Mouse (Mus musculus): ENCODE measurements around the gene Rbm38.

The Rbm38 gene

DNA sequence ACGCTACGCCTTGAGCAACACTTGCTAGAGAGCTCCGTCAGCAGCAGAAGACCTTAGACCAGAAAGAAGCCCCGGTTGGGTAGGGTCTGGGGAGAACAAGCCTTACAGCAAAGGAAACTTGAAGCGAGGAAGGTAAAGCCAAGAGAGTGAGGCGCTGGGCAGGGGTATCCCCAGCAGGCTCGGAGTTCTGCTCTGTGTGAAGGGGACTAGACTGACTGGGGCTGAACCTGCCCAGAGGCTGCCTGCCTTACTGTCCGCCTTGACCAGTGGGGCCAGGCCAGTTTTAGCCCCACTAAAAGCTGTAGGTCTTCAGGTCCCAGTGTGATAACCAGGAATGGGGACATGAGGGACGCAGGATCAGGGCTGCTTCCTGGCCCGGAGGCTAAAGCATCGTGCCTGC is at the start of gene Rbm38:
Rbm38 (plus strand) TSS at position 69 of the 400 bp plus-strand sequence.
- DNase-seq (ENCODE audit: low spot score), result no peak

DNA sequence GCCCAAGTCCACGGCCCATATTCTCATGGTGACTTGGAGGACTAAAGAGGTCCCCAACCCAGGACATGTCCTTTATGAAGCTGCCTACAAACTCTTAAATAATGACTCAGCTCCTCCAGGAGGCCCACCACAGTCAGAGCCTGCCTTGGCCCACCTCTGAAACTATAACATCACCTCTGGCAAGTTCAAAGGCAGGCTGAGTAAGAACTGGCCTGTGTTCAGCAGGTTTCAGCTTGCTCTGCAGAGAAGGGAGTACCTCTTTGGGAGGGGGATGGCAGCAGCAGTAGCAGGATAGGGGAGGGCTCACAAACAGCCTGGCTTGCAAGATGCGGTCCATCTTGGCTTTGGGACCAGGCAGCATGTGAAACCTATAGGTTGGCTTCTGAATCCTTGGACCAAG is 48.4 kb upstream of the Rbm38 start:
- DNase-seq (ENCODE audit: low spot score), result no peak

DNA sequence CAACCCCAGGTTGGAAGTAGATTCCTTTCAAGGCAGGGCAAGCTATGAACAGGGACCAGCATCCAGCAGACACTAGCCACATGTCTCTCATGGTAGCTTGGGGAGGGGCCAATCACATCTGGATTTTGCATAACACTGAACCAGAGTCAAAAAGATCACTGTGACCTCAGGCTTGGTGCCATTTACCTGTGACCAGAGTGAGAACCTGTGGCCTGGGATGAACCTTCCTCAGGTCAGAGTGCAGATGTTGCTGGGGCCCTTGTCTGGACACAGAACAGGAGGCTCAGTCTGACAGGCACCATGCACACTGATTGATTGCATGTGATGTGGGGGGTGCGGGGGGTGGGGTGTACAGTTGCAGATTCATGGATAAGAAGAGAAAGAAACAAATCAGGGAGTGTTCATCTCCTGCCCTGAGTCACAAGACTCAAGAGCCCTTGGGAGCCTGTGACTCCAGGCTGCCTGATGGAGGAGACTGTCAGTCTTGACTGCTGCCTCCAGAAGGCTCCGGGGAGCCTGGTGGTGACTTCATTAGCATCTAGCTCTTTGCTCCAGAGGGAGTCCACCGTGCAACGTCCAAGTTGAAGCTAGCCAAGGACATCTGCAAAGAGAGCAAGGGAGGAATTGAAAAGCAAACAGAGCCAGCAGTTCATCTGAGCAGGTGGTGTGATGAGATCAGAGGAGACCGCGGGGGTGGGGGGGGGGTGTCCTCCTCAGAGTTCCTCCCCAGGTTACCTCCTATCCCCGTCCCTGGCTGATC is 46.3 kb upstream of the Rbm38 start:
- no peak for DNase-seq (ENCODE audit: low spot score)

DNA sequence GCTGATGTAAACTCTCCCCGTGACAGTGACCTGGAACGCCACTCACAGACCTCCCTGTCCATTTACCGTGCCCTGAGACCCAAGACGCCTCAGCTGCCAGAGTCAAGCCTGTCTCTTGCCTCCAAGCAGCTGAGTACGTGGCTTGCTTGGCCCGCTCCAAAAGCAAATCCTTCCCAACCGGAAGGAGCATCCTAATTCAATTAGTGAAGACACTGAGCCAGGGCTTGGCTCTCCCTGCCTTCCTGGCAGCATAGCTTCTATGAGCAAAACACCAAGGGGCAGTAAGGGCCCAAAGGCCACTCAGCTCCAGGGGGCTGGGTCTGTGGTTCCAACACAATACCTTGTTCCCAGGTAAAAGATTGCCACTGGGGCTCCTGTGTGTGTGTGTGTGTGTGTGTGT is 45.6 kb upstream of the Rbm38 start:
- no peak for DNase-seq (ENCODE audit: low spot score)

DNA sequence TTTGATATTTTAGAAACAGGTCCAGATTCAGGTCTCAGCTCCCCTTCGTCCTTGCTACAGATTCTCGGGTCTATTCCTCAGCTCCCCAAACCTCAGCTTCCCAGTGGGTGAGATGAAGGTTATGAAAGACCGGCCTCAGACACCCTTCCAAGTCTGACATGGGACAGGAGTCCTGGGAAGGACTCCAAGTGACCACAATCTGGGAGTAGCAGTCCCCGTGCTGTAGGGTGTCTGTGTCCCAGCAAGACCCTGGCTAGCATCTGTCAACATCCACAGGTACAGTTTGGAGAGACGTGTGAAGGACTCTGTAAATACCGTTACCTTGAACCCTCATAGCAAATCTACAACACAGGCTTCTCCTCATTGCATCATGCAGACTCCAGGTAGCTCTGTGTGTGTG is 45.1 kb upstream of the Rbm38 start:
- no peak for DNase-seq (ENCODE audit: low spot score)

DNA sequence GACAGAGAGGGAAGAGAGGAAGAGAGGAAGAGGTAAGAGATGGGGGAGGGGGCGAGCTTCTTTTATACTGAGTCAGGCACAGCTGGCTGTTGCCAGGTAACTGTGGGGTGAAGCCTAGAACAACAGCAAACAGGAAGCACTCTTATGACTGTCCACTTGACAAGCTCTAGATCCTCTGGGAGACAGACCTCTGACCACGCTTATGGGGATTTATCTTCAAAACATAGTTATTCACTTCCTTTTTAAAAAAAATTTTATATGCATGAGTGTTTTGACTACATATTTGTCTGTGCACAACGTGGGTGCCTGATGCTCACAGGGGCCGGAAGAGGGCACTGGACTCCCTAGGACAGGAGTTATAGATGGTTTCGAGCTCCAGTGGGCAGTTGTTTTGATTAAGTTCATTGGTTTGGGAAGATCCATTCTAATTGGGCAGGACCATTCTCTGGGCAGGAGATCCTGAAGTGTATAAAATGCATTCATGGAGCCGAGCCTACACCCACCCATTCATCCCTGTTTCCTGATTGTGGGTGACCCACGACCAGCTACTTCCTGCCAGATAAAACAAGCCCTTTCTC is 43.5 kb upstream of the Rbm38 start:
- peak; percentile 59 for DNase-seq (ENCODE audit: low spot score)

DNA sequence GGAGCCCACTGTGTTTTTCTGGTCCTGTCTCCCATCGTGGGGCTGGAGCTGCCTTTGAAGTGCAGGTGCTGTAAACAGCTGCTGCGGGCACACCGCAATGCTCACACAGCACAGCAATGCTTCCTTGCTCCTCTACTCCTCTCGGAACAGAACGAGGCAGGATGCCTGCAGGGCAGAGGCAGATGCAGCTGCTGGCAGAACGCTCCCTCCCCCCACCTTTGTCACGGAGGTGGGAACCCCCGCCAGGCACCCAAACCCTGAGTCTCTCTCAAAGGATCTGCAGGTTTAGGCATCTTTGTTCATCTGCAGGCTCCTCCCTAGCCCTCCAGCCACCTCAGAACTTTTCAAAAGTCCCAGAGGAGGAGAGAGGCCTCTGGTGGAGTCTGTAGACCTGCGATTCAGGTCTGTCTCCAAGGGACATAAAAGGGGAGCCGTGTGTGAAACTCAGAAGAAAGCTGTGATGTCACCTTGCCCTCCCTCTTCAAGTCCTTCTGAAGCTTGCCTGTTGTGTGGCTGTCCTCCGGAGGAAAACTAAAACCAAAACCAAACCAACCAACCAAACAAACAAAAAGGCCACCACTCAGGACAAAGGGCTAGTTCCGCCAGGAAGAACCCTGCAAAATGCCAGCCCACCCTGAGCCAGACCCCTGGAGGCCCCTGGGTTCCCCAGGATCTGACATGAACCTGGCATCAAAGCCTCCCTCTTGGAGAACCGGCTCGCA is 42.7 kb upstream of the Rbm38 start, which contains the start of gene Spo11:
Spo11 (plus strand) TSS at position 292 of the 722 bp plus-strand sequence.
- DNase-seq (ENCODE audit: low spot score), result peak; percentile 41

DNA sequence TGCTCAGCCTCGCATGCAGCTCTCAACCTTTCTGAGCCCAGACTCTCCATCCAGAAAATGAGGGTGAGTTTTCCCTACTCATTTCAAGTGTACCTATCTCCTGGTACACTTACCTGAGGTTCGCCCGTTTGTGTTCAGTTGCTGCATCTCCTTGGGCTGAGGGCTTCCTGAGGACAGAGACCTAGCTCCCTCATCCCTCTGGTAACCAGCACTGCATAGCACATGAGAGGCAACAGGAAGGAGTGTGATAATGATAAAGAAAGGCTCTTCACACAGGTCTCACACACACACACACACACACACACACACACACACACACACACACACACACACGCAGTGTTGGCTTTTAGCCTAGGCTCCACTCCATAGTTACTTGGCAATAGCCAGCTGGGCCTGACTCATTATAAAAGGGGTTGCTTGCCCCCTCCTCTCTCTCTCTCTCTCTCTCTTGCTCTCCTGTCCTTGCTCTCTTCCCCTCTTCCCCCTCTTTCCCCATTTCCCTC is 42.1 kb upstream of the Rbm38 start:
- DNase-seq (ENCODE audit: low spot score), result no peak

DNA sequence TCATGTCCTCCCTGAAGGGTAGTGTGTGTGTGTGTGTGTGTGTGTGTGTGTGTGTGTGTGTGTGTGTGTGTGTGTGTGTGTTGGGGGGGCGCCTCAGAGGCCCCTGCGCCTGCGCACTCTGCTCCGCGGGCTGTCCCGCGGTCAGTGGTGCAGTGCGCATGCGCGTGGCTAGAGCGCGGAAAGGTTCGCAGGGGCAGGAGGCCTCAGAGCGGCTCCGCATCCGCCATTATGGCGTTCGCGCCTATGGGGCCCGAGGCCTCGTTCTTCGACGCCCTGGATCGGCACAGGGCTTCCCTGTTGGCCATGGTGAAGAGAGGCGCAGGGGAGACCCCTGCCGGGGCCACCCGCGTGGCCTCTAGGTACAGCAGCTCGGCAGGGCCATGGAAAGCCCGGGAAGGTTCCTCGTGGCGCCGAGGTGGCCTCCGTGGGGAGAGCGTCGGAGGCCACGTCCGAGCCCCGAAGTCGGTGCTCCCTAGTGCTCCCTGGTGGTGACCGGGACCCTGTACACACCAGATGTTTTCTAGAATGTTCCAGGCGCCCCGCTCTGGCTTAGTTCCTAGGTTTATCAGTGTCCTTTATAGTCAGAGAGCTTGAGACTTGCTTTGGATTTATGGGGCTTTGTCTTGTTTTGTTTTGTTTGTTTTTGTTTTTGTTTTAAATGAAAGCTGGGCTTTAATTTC is 40.5 kb upstream of the Rbm38 start:
- no peak for DNase-seq (ENCODE audit: low spot score)

DNA sequence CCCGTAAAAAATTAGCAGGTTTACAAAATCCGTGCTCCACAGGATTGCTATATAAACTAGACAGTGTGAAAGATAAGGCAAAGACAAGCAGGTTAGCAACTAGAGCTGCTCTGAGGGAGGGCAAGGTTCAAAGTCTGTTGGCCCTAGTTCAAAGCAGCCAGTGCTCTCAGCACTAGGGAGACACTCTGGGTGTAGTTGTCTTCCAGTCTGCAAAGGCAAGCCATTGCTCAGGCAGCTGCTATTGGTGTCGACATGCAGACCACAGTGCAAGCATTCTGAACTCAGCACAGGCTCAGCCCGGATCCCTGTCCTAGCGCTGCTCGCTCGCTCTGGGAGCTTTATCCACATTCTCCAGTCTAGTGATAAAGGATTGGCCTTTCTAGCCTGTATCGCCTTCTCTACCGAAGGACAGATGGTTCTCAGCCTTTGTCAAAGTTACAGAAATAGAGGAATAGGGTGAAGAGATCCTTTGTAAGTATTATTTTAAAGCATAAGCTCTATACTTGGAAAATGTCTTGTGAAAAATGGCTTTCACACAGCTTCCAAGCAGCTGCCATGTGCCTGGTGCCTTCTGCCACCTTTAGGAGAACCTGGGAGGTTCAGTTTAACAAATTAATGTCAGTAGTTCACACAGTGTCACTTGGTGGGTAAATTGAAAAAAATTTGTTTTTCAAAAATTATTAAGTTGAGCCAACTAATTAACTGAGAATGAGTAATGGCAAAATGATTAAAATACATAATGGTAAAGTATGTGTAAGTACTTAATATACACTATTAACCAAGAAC is 37.3 kb upstream of the Rbm38 start:
- no peak for DNase-seq (ENCODE audit: low spot score)

DNA sequence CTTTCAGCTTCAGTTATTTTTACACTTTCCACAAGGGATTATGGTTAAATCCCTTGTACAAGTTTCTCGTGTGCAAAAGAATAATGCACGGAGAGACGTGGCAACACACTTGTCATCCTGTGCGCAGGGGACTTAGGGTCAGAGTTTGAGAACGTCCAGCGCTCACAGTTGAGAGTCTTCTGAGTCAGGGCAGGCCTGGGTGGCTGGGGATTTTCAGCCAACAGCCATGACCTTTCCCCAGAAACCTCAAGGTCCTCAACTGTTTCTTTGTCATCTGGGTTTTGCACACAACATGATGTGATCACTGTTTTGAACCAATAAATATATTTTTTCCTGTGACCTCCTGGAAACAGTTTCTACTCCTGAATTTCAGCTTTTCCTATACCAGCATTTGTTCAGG is 30.1 kb upstream of the Rbm38 start:
- no peak for DNase-seq (ENCODE audit: low spot score)

DNA sequence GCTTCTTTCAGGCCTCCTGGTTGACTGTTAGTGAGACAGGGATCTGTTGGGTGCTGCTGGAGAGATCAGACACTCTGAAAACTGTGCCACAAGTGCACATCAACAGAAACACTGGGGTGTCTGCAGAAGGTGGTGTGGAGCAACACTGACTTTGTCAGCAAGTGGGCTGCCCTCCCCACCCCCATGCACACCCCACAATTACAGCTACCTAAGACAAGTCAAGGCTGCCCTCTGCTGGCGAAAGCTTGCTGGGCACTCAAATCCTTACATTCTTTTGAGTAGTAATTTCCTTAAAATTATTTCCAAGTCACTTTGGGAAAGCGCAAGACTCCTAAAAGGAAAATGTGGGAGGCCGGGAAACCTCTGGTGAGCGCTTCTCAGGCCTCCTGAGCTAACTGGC is 24.1 kb upstream of the Rbm38 start:
- peak; percentile 86 for DNase-seq (ENCODE audit: low spot score)

DNA sequence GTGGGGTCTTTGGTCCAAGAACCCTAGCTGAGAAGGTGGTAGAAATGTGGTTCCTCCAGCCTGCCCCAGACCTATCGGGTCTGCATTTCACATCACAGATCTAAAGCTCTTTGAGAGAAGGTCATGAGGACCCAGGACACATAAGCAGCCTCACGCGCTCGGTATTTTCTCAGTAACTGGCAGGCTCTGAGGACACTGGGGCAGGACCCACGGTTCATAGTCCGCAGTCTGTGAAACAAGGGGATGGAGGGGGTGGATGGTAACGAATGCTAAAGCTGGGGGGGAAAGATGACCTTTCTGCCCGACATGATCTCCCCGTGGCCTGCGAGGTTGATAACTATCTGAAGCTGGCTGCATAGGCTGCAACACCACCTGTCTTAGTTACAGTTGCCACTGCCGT is 22.6 kb upstream of the Rbm38 start:
- no peak for DNase-seq (ENCODE audit: low spot score)

DNA sequence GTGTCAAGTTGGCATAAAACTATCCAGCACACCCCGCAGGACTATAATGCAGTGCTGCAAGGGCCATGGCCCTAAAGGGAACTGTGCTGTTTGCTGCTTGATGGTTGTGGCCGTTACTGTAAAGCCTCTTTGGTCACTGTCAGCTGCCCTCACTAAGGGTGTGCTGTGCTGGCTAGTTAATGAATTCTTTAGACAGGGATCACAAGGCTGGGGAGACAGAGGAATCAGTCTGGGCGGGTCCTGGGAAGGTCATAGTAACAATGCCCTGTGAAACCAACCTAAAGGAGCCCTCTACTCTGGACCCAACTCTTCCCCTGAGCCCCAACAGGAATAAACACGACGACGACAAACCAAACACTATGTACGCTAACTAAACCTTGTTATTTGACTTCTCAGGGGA is 21.8 kb upstream of the Rbm38 start:
- DNase-seq (ENCODE audit: low spot score), result no peak

DNA sequence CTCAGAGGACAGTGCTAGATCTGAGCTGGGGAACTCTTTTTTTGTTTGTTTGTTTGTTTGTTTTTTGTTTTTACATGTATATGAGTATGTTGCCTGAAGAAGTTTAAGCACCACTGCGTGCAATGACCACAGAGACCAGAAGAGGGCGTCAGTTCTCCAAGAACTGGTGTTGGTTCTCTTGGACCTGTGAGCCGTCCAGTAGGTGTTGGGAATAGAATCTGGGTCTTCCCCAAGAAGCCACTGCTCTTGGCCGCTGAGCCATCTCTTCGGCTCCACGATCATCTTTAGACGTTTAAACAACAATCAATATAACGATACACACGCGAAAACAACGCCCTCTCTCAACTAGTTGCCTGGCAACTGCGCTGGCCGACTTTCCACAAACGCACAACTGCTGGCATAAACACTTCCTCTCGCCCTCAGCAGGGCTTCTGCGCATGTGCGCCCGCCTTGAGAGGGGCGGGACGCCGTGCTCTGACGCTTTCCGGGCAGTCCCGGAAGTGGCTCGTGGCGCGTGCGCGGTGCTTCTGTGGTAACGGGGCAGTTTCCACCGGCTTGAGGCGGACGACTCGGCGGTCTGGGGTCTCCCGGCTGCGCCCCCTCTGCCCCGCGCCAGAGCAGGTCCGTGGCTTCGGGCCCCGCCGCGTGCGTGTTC is 20.5 kb upstream of the Rbm38 start, which contains the start of gene Rae1:
Rae1 (plus strand) TSS at position 488 of the 655 bp plus-strand sequence.
- peak; percentile 98 for DNase-seq (ENCODE audit: low spot score)

DNA sequence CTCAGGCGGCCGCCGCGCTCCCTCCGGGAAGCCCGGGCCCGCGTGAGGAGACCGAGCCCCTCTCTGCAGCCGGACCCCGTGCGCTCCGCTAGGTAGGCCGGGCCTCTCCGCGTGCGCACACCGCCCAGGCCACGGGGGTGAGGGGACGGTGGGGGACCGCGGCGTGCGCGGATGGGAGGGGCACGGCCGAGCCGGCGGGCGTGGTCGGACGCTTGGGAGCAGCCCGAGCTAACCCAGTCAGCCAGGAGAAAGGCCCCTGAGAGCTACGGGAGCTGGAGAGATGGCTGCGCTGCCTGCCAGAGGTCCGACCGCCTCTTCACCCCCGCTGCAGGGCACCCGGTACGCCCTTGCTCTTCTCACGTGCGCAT is 20.0 kb upstream of the Rbm38 start:
- peak; percentile 66 for DNase-seq (ENCODE audit: low spot score)

DNA sequence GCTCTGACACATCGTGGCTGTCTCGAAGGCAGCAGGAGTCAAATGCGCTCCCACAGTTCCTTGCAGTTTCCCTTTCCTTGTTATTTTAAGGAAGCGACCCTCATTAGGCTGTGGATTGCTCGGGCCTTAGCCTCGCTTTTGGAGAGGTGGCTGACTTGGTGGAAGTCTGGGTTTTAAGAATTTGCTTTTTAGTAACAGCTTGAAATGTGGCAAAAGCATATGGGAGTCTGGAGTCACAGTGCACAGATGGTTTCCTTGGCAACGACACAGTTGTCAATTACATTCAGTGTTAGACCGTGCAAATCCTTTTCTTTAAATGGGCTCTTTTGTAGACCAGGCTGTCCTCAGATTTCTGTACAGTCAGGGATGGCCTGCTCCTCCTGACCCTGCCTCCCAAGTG is 19.4 kb upstream of the Rbm38 start:
- DNase-seq (ENCODE audit: low spot score), result peak; percentile 39

DNA sequence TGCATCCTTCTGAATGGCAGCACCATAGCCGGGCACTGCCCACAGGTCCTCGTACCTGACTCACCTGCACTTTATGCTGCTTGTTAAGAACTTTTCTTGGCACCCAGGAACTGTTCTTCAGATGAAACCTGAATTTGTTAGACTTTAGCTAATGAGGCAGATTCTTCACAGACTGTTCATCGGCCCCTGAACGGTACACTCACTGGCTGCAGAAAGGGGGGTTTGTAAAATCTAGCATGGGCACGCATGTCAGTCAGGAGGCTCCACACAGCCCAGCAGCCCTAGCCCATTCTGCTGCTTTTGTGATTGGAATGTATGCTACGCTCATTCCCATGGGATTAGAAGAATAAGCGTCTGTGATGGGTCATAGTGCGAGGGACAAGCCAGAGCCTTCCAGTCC is 16.6 kb upstream of the Rbm38 start:
- no peak for DNase-seq (ENCODE audit: low spot score)

DNA sequence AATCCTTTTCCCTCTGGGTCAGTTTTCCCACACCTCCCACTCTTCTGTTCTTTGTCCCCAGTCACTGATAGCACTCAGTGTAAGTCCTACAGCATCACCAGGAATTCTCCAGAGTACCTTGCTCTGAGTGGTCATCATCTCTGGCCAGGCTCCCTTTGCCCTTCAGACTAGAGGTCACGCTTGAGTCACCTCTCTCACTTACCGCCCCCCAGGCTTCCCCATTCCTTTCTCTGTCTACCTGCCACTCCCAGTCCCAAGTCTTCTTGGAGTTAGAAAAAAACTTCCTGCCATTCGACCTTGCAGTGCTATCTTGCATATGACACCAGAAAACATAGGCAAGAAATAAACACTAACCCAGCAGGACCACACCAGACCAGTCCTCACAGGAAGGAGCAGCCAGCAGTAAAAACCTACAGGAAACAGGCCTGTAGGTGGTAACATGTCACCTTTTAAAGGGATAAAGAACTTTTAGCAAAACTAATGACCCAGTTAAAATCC is 10.0 kb upstream of the Rbm38 start:
- no peak for DNase-seq (ENCODE audit: low spot score)

DNA sequence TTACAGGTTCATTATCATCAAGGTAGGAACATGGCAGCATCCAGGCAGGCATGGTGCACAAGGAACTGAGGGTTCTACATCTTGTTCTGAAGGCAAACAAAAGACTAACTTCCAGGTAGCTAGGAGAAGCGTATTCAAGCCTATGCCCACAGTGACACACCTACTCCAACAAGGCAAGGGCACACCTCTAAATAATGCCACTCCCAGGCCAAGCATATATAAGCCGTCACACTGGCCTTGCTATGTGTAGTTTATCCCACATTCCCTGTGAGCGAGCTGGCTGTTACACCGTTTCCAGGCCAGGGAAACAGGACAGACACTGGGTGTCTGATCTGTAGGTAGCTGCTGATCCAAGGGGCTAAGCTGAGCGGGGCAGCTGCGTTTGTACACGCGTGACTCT is 8.9 kb upstream of the Rbm38 start:
- DNase-seq (ENCODE audit: low spot score), result no peak

DNA sequence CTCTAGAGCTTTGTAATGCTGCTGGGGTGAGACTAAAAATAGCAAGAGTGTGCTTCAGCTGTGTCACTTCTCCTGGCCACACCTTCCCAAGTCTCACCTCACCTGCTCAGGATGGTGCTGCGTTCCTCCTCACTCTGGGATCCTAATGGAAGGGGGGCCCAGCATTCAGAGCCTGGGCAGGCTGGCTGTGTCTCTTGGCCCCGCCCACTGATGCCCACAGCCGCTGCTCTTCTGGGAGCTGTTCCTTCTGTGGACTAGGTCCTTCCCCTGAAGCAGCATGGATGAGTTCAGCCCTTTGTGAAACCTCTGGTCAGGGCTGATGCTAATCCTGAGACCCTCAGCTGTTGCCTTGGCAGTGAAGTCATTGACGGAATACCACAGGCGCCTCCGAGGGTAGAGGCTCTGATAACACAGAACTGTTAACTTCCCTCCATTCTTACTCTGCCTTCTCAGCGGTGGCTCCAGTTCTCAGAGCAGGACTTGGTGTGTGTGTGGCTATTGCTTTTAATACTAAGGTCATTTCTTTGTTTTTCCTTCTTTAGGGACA is 5.5 kb upstream of the Rbm38 start:
- no peak for DNase-seq (ENCODE audit: low spot score)

Measured in embryo, embryonic 10.5 days (tissue).